Mouse (Mus musculus) retina, postnatal 7 days (tissue): ENCODE measurements at regions not wholly inside any gene's neighbourhood (a gene's known extent, or its start where the extent isn't known, plus 50 kb on each side); places are given as distances from the start of the nearest gene placed in this dataset.

Source experiments
- DNase-seq: peaks from one replicate; pipeline ENCODE4 v3.0.0-alpha.2; 2012; ENCODE audit warnings: low read depth, low spot score

- DNase-seq = no peak
Observed at GRCm38 (mm10) chr7:70584480-70584879, 217.9 kb upstream of the Nr2f2 start.

- DNase-seq = peak; percentile 24
Observed at GRCm38 (mm10) chr7:70576112-70576910, 209.8 kb upstream of the Nr2f2 start.

GRCm38 (mm10) chr7:70575614-70576013, 209.1 kb upstream of the Nr2f2 start:
- no peak for DNase-seq

- no peak for DNase-seq
Observed at GRCm38 (mm10) chr7:70574194-70574593, 207.7 kb upstream of the Nr2f2 start.

GRCm38 (mm10) chr7:70565034-70565433, 198.5 kb upstream of the Nr2f2 start:
- no peak for DNase-seq

- no peak for DNase-seq
Observed at GRCm38 (mm10) chr7:70548936-70549450, 182.5 kb upstream of the Nr2f2 start.

GRCm38 (mm10) chr7:70541881-70542665, 175.5 kb upstream of the Nr2f2 start:
- no peak for DNase-seq

- no peak for DNase-seq
Observed at GRCm38 (mm10) chr7:70539121-70539642, 172.6 kb upstream of the Nr2f2 start.

GRCm38 (mm10) chr7:70536046-70536445, 169.5 kb upstream of the Nr2f2 start:
- DNase-seq = no peak

- no peak for DNase-seq
Observed at GRCm38 (mm10) chr7:70533552-70533951, 167.0 kb upstream of the Nr2f2 start.

GRCm38 (mm10) chr7:70527921-70528320, 161.4 kb upstream of the Nr2f2 start:
- DNase-seq = no peak

GRCm38 (mm10) chr7:70525372-70525771, 158.8 kb upstream of the Nr2f2 start:
- DNase-seq = no peak

GRCm38 (mm10) chr7:70524744-70525143, 158.2 kb upstream of the Nr2f2 start:
- no peak for DNase-seq

GRCm38 (mm10) chr7:70524251-70524650, 157.7 kb upstream of the Nr2f2 start:
- no peak for DNase-seq

GRCm38 (mm10) chr7:70516741-70517140, 150.2 kb upstream of the Nr2f2 start:
- DNase-seq = no peak

- no peak for DNase-seq
Observed at GRCm38 (mm10) chr7:70515341-70515851, 148.9 kb upstream of the Nr2f2 start.

GRCm38 (mm10) chr7:70514666-70515065, 148.1 kb upstream of the Nr2f2 start:
- no peak for DNase-seq

- no peak for DNase-seq
Observed at GRCm38 (mm10) chr7:70512354-70512753, 145.8 kb upstream of the Nr2f2 start.

- DNase-seq = no peak
Observed at GRCm38 (mm10) chr7:70505671-70506181, 139.2 kb upstream of the Nr2f2 start.

- no peak for DNase-seq
Observed at GRCm38 (mm10) chr7:70501821-70502220, 135.3 kb upstream of the Nr2f2 start.

GRCm38 (mm10) chr7:70496541-70497154, 130.1 kb upstream of the Nr2f2 start:
- DNase-seq = no peak
